Mouse (Mus musculus): ENCODE results near the gene Mrpl22. TPM values are rescaled to one million over a fixed set of nuclear protein-coding genes. Genes with fewer than 3 reads are reported as not detected.
"Not testable (repeated sequence)": the region's sequence is repeated elsewhere in the genome, so short reads cannot be mapped to it uniquely, and the experiment has no call there.

Mrpl22 gene
- polyA plus RNA-seq, 1 experiment from 2014 or later, result 102 TPM

- Histone ChIP-seq H3K4me3 (no peak overlapping the region), H3K27me3 (no peaks in the 10 kb centered on the region), H3K9me3 (replicated peaks) (no peaks in the 10 kb centered on the region), H3K27ac (no peak overlapping the region), H3K36me3 (no peaks in the 10 kb centered on the region), H3K9ac (no peak overlapping the region), H3K4me1 (peaks cover 5% of the 10 kb centered on the region), H3K4me2 (replicated peaks) (no peak overlapping the region)
- 93% methylated on average over 6 of the region's 6 CpGs for WGBS
- no peak for ATAC-seq (ENCODE audit: low FRiP score)
These were observed 18.2 kb downstream of the Mrpl22 start for GRCm38 (mm10) chr11:58189675-58190074.

- Histone ChIP-seq H3K27me3 (no peaks in the 10 kb centered on the region), H3K4me3 (no peak overlapping the region), H3K9ac (no peak overlapping the region), H3K36me3 (no peaks in the 10 kb centered on the region), H3K9me3 (replicated peaks) (no peaks in the 10 kb centered on the region), H3K27ac (no peak overlapping the region), H3K4me1 (peaks cover 5% of the 10 kb centered on the region), H3K4me2 (replicated peaks) (no peak overlapping the region)
- no peak for ATAC-seq (ENCODE audit: low FRiP score)
- 87% methylated on average over 3 of the region's 3 CpGs for WGBS
These were observed 21.9 kb downstream of the Mrpl22 start for GRCm38 (mm10) chr11:58193326-58193725.

GRCm38 (mm10) chr11:58193860-58194520 lies 22.5 kb downstream of the Mrpl22 start:
- Histone ChIP-seq H3K4me2 (replicated peaks) (no peak overlapping the region), H3K4me3 (no peak overlapping the region), H3K4me1 (peaks cover 6% of the 10 kb centered on the region), H3K9me3 (replicated peaks) (no peaks in the 10 kb centered on the region), H3K9ac (no peak overlapping the region), H3K36me3 (no peaks in the 10 kb centered on the region), H3K27me3 (no peaks in the 10 kb centered on the region), H3K27ac (no peak overlapping the region)
- WGBS, result 43% methylated on average over 4 of the region's 4 CpGs
- ATAC-seq (ENCODE audit: low FRiP score), result no peak

- Histone ChIP-seq H3K4me2 (replicated peaks) (peak overlapping the region; percentile 63), H3K4me3 (peak overlapping the region; percentile 41), H3K4me1 (peaks cover 9% of the 10 kb centered on the region), H3K27me3 (no peaks in the 10 kb centered on the region), H3K27ac (no peak overlapping the region), H3K9ac (no peak overlapping the region), H3K9me3 (replicated peaks) (no peaks in the 10 kb centered on the region), H3K36me3 (no peaks in the 10 kb centered on the region)
- no peak for ATAC-seq (ENCODE audit: low FRiP score)
- 86% methylated on average over 4 of the region's 4 CpGs for WGBS
These were observed 27.2 kb downstream of the Mrpl22 start for GRCm38 (mm10) chr11:58198663-58199062.

- not testable (repeated sequence) for H3K27me3 ChIP-seq; ATAC-seq (ENCODE audit: low FRiP score); H3K4me1 ChIP-seq; H3K36me3 ChIP-seq; H3K9me3 ChIP-seq (replicated peaks); H3K27ac ChIP-seq
- Histone ChIP-seq H3K4me2 (replicated peaks) (peak within 1 kb of the TSS; percentile 63), H3K9ac (peak within 1 kb of the TSS; percentile 38; the same call in 1 of the 2 replicates), H3K4me3 (peak within 1 kb of the TSS; percentile 41)
- WGBS, result 11% methylated on average over 13 of the region's 15 CpGs
These were observed 28.0 kb downstream of the Mrpl22 start, which contains the start of the genes Igtp and Irgm2 for GRCm38 (mm10) chr11:58199229-58200037. TSS of gene Igtp (plus strand) at chr11:58199556. TSS of gene Irgm2 (plus strand) at chr11:58199618.

- H3K27me3 ChIP-seq, result no peaks in the 10 kb centered on the region
- 0 out of 2 replicates have a peak, but pooled peaks cover 4% of the 10 kb centered on the region for H3K4me1 ChIP-seq
- H3K4me2 ChIP-seq (replicated peaks), result no peak overlapping the region
- H3K4me3 ChIP-seq, result no peak overlapping the region
- H3K9me3 ChIP-seq (replicated peaks), result no peaks in the 10 kb centered on the region
- no peak for ATAC-seq (ENCODE audit: low FRiP score)
- H3K36me3 ChIP-seq, result no peaks in the 10 kb centered on the region
- H3K9ac ChIP-seq, result no peak overlapping the region
- WGBS, result 89% methylated on average over 4 of the region's 4 CpGs
- no peak overlapping the region for H3K27ac ChIP-seq
These were observed 28.8 kb downstream of the Mrpl22 start for GRCm38 (mm10) chr11:58200226-58200625.

- no peak overlapping the region for H3K27ac ChIP-seq
- ATAC-seq (ENCODE audit: low FRiP score), result no peak
- no peak overlapping the region for H3K4me3 ChIP-seq
- no peaks in the 10 kb centered on the region for H3K9me3 ChIP-seq (replicated peaks)
- H3K4me2 ChIP-seq (replicated peaks), result no peak overlapping the region
- no peak overlapping the region for H3K9ac ChIP-seq
- H3K4me1 ChIP-seq, result 0 out of 2 replicates have a peak, but pooled peaks cover 4% of the 10 kb centered on the region
- 86% methylated on average over 12 of the region's 12 CpGs for WGBS
- no peaks in the 10 kb centered on the region for H3K27me3 ChIP-seq
- H3K36me3 ChIP-seq, result no peaks in the 10 kb centered on the region
These were observed 29.6 kb downstream of the Mrpl22 start for GRCm38 (mm10) chr11:58201052-58201451.

- ATAC-seq (ENCODE audit: low FRiP score), result no peak
- H3K4me2 ChIP-seq (replicated peaks), result no peak overlapping the region
- peaks cover 7% of the 10 kb centered on the region; the same call in 1 of the 2 replicates for H3K4me1 ChIP-seq
- H3K27me3 ChIP-seq, result no peaks in the 10 kb centered on the region
- no peaks in the 10 kb centered on the region for H3K9me3 ChIP-seq (replicated peaks)
- no peak overlapping the region for H3K27ac ChIP-seq
- no peak overlapping the region for H3K4me3 ChIP-seq
- H3K36me3 ChIP-seq, result no peaks in the 10 kb centered on the region
- H3K9ac ChIP-seq, result no peak overlapping the region
- 94% methylated on average over 1 of the region's 1 CpGs for WGBS
These were observed 38.9 kb downstream of the Mrpl22 start for GRCm38 (mm10) chr11:58210321-58210886.

GRCm38 (mm10) chr11:58211062-58211681 lies 39.7 kb downstream of the Mrpl22 start:
- 26% methylated on average over 9 of the region's 9 CpGs for WGBS
- H3K27me3 ChIP-seq, result no peaks in the 10 kb centered on the region
- ATAC-seq (ENCODE audit: low FRiP score), result no peak
- no peak overlapping the region for H3K27ac ChIP-seq
- H3K9ac ChIP-seq, result no peak overlapping the region
- no peak overlapping the region for H3K4me3 ChIP-seq
- peaks cover 7% of the 10 kb centered on the region; the same call in 1 of the 2 replicates for H3K4me1 ChIP-seq
- H3K4me2 ChIP-seq (replicated peaks), result no peak overlapping the region
- no peaks in the 10 kb centered on the region for H3K9me3 ChIP-seq (replicated peaks)
- H3K36me3 ChIP-seq, result no peaks in the 10 kb centered on the region

- no peak for ATAC-seq (ENCODE audit: low FRiP score)
- Histone ChIP-seq H3K27me3 (no peaks in the 10 kb centered on the region), H3K4me2 (replicated peaks) (no peak overlapping the region), H3K9me3 (replicated peaks) (no peaks in the 10 kb centered on the region), H3K36me3 (no peaks in the 10 kb centered on the region), H3K9ac (no peak overlapping the region), H3K4me1 (peaks cover 7% of the 10 kb centered on the region; the same call in 1 of the 2 replicates), H3K4me3 (no peak overlapping the region), H3K27ac (no peak overlapping the region)
- WGBS, result 14% methylated on average over 2 of the region's 2 CpGs
These were observed 40.2 kb downstream of the Mrpl22 start for GRCm38 (mm10) chr11:58211682-58212067.

GRCm38 (mm10) chr11:58213673-58214342 lies 42.3 kb downstream of the Mrpl22 start:
- H3K36me3 ChIP-seq, result no peaks in the 10 kb centered on the region
- 83% methylated on average over 7 of the region's 7 CpGs for WGBS
- H3K9me3 ChIP-seq (replicated peaks), result no peaks in the 10 kb centered on the region
- H3K4me1 ChIP-seq, result peaks cover 7% of the 10 kb centered on the region; the same call in 1 of the 2 replicates
- H3K4me3 ChIP-seq, result no peak overlapping the region
- no peak overlapping the region for H3K9ac ChIP-seq
- H3K27me3 ChIP-seq, result no peaks in the 10 kb centered on the region
- ATAC-seq (ENCODE audit: low FRiP score), result no peak
- H3K27ac ChIP-seq, result no peak overlapping the region
- no peak overlapping the region for H3K4me2 ChIP-seq (replicated peaks)
